Mouse (Mus musculus) limb, embryonic 11.5 days (tissue): ENCODE results near the gene Ncf2. TPM values are rescaled to one million over a fixed set of nuclear protein-coding genes. Genes with fewer than 3 reads are reported as not detected.

Experiments
- ATAC-seq: fragments of 200-750 bp; cut with Nextera tagmentation; 2 replicates; pipeline ENCODE4 v1.8.0; 2017; ENCODE audit warnings: low read depth; ENCODE audit not compliant: insufficient number of reproducible peaks, low FRiP score, low TSS enrichment
- DNase-seq: peaks from one replicate; pipeline ENCODE4 v3.0.0-alpha.2; 2015; ENCODE audit warnings: low spot score
- H3K27ac ChIP-seq: fragments of 300-500 bp; sonication (generic); replicated peaks from 2 replicates; pipeline ENCODE4 v1.5.1; 2014; ENCODE audit warnings: low read depth, mild to moderate bottlenecking, low read length
- H3K27me3 ChIP-seq: fragments of 300-500 bp; sonication (generic); 2 replicates; pipeline ENCODE4 v1.6.1; 2014; ENCODE audit warnings: mild to moderate bottlenecking, low read length, mixed read lengths; ENCODE audit not compliant: control insufficient read depth, insufficient read depth
- H3K36me3 ChIP-seq: fragments of 300-500 bp; sonication (generic); 2 replicates; pipeline ENCODE4 v1.6.1; 2014; ENCODE audit warnings: mild to moderate bottlenecking, low read length, moderate library complexity, mixed read lengths; ENCODE audit not compliant: control insufficient read depth, insufficient read depth
- H3K4me1 ChIP-seq: fragments of 300-500 bp; sonication (generic); 2 replicates; pipeline ENCODE4 v1.6.1; 2014; ENCODE audit warnings: low read length, mixed read lengths; ENCODE audit not compliant: control insufficient read depth, insufficient read depth
- H3K4me2 ChIP-seq: fragments of 300-500 bp; sonication (generic); 2 replicates; pipeline ENCODE4 v1.6.1; 2014; ENCODE audit warnings: low read depth, mild to moderate bottlenecking, moderate library complexity; ENCODE audit not compliant: severe bottlenecking
- H3K4me3 ChIP-seq: fragments of 300-500 bp; sonication (generic); 2 replicates; pipeline ENCODE4 v1.5.1; 2014; ENCODE audit warnings: low read depth, low read length
- H3K9ac ChIP-seq: fragments of 300-500 bp; sonication (generic); 2 replicates; pipeline ENCODE4 v1.6.1; 2014; ENCODE audit warnings: mild to moderate bottlenecking, low read length
- H3K9me3 ChIP-seq: fragments of 300-500 bp; sonication (generic); 2 replicates; pipeline ENCODE4 v1.6.1; 2016; ENCODE audit warnings: low read length; ENCODE audit not compliant: control insufficient read depth
- WGBS: fragments of 180-500 bp; shearing (Covaris S2); extraction: QIAGEN DNeasy Blood & Tissue Kit; methylation state at CpG from one replicate; pipeline ENCODE4 v1.1.7; 2014; 5-methylcytosine and 5-hydroxymethylcytosine counted together
- polyA plus RNA-seq: library from polyadenylated mRNA; unstranded; fragments of >200 nt; fragmentation: Nextera tagmentation; extraction: Ambion mirVana; gene quantifications from 2 replicates; pipeline ENCODE4 v1.2.1, GENCODE M21; 2014

Ncf2 gene
- polyA plus RNA-seq, 1 experiment from 2014 or later: 2.4 TPM

DNA sequence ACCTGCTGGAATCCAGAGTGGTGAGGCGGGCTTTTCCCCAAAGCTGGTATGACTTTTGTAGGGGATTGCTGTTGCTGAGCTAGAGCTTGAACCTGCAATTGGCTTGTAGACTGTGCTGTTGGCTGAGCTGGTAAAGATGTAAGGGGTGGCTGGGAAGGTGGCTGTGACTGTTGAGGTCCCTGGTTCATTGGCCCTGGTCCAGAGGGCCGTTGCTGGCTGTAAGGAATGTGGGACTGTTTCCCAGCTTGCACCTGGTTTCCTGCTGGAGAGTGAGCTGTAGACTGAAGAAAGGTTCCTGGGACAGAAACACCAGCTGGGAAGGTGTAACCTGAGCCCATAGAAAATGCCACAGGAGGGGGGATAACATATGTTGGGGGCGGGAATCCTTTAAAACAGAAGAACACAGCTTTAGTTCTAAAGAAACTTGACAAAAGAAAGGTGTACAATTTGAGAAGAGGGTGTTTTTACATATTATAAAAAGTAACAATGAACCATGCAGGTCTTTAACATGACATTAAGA, 45.3 kb downstream of the Ncf2 start:
- 76% methylated on average over 3 of the region's 3 CpGs for WGBS
- no peaks in the 10 kb centered on the region for H3K27me3 ChIP-seq
- no peak overlapping the region for H3K4me2 ChIP-seq
- no peak overlapping the region for H3K4me3 ChIP-seq
- no peak for ATAC-seq
- H3K9ac ChIP-seq: no peak overlapping the region
- no peak for DNase-seq
- H3K27ac ChIP-seq: no peak overlapping the region
- no peaks in the 10 kb centered on the region for H3K4me1 ChIP-seq
- H3K9me3 ChIP-seq: no peaks in the 10 kb centered on the region
- H3K36me3 ChIP-seq: peaks cover 34% of the 10 kb centered on the region

GRCm38 (mm10) chr1:152846856-152847255, 46.9 kb downstream of the Ncf2 start:
- DNase-seq: no peak
- Histone ChIP-seq H3K27me3 (no peaks in the 10 kb centered on the region), H3K4me1 (no peaks in the 10 kb centered on the region), H3K36me3 (peaks cover 31% of the 10 kb centered on the region), H3K4me2 (no peak overlapping the region), H3K9ac (no peak overlapping the region), H3K4me3 (no peak overlapping the region), H3K9me3 (no peaks in the 10 kb centered on the region), H3K27ac (no peak overlapping the region)
- no peak for ATAC-seq
- 100% methylated on average over 2 of the region's 2 CpGs for WGBS

DNA sequence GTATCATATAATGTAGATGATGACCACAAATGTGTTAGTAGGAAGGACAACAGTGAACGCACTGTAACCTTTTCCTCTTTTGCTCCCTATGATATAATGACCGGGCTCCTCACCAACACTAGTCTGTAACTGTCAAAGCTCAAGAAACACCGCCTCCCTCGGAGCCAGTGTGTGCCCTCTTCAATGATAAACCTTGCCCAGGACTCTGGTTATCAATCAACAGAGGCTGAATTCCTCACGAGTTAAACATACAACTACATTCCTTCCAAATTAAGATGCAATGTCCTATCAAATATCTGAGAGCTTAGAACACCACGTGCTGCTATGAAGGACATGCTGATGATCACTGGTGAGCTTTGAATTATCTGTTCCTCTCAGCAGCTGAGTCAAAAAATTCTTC, 69.9 kb downstream of the Ncf2 start:
- no peak overlapping the region for H3K4me2 ChIP-seq
- 93% methylated on average over 6 of the region's 6 CpGs for WGBS
- no peak overlapping the region for H3K27ac ChIP-seq
- H3K27me3 ChIP-seq: no peaks in the 10 kb centered on the region
- H3K36me3 ChIP-seq: peaks cover 5% of the 10 kb centered on the region
- no peak overlapping the region for H3K9ac ChIP-seq
- H3K4me3 ChIP-seq: no peak overlapping the region
- H3K9me3 ChIP-seq: no peaks in the 10 kb centered on the region
- ATAC-seq: no peak
- DNase-seq: no peak
- H3K4me1 ChIP-seq: no peaks in the 10 kb centered on the region

DNA sequence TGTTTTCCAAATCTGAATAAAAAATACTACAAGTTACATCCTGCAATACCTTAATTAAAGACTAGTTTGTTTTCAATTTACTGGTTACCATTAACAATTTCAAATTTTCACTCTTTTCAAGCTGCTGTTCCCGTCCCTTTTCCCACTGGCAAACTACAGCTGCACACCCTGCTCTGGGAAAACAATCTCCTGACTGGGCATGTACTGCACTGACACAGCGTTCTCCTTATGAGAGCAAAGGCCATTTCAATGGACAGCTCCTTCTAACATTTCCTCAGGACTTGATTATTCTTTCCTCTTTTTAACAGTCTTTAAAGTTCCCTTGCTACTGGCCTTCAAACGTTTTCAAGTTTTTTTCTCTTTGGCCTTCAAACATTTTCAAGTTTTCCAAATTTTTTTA, 71.0 kb downstream of the Ncf2 start:
- Histone ChIP-seq H3K4me1 (no peaks in the 10 kb centered on the region), H3K4me2 (no peak overlapping the region), H3K4me3 (no peak overlapping the region), H3K9me3 (no peaks in the 10 kb centered on the region), H3K36me3 (peaks cover 5% of the 10 kb centered on the region; the same call in 1 of the 2 replicates), H3K27ac (no peak overlapping the region), H3K27me3 (no peaks in the 10 kb centered on the region), H3K9ac (no peak overlapping the region)
- WGBS: 80% methylated on average over 3 of the region's 3 CpGs
- DNase-seq (no peak), ATAC-seq (no peak)

Other genes with a start within 250 kb of the Ncf2 start
- gene Apobec4, start 49.6 kb upstream of the Ncf2 start, polyA plus RNA-seq: 0.12 TPM in 1 of 2 replicates, not detected in the other
- gene Rgl1, start 33.8 kb upstream of the Ncf2 start, polyA plus RNA-seq: 32.7 and 34.3 TPM in 2 replicates
- gene Arpc5, start 33.7 kb upstream of the Ncf2 start, polyA plus RNA-seq: 179 and 182 TPM in 2 replicates
- gene Smg7, start 102.5 kb downstream of the Ncf2 start, polyA plus RNA-seq: 38.6 and 42.2 TPM in 2 replicates
- gene Nmnat2, start 154.8 kb downstream of the Ncf2 start, polyA plus RNA-seq: 0.27 and 0.37 TPM in 2 replicates